Mouse (Mus musculus) forebrain, embryonic 14.5 days (tissue): ENCODE measurements at regions not wholly inside any gene's neighbourhood (a gene's known extent, or its start where the extent isn't known, plus 50 kb on each side); places are given as distances from the start of the nearest gene placed in this dataset.
A peak's percentile ranks its signal among the peaks of the same experiment; 100 is the strongest.

Source experiments
- ATAC-seq: fragments of 200-750 bp; cut with Nextera tagmentation; 2 replicates; pipeline ENCODE4 v1.8.0; 2017; ENCODE audit warnings: mild to moderate bottlenecking, moderate library complexity
- DNase-seq: peaks from one replicate; pipeline ENCODE4 v3.0.0-alpha.2; 2015; ENCODE audit warnings: low spot score
- H3K27ac ChIP-seq: fragments of 300-500 bp; sonication (generic); 2 replicates; pipeline ENCODE4 v1.5.1; 2014; ENCODE audit warnings: low read depth, mild to moderate bottlenecking, control low read depth, low read length, moderate library complexity
- H3K27me3 ChIP-seq: fragments of 300-500 bp; sonication (generic); replicated peaks from 2 replicates; pipeline ENCODE4 v1.6.1; 2014; ENCODE audit warnings: low read length, control low read depth, mixed read lengths; ENCODE audit not compliant: control insufficient read depth, insufficient read depth
- H3K36me3 ChIP-seq: fragments of 300-500 bp; sonication (generic); 2 replicates; pipeline ENCODE4 v1.6.1; 2014; ENCODE audit warnings: low read length, control low read depth; ENCODE audit not compliant: control insufficient read depth, insufficient read depth
- H3K4me1 ChIP-seq: fragments of 300-500 bp; sonication (generic); 2 replicates; pipeline ENCODE4 v1.6.1; 2014; ENCODE audit warnings: antibody characterized with exemption, low read length, control low read depth; ENCODE audit not compliant: control insufficient read depth, insufficient read depth
- H3K4me2 ChIP-seq: fragments of 300-500 bp; sonication (generic); 2 replicates; pipeline ENCODE4 v1.6.1; 2014; ENCODE audit warnings: mild to moderate bottlenecking, control low read depth, low read length
- H3K4me3 ChIP-seq: fragments of 300-500 bp; sonication (generic); 2 replicates; pipeline ENCODE4 v1.5.1; 2014; ENCODE audit warnings: low read depth, low read length, control low read depth
- H3K9ac ChIP-seq: fragments of 300-500 bp; sonication (generic); 2 replicates; pipeline ENCODE4 v1.6.1; 2014; ENCODE audit warnings: mild to moderate bottlenecking, low read length, control low read depth, moderate library complexity
- H3K9me3 ChIP-seq: fragments of 300-500 bp; sonication (generic); replicated peaks from 2 replicates; pipeline ENCODE4 v1.6.1; 2016; ENCODE audit warnings: low read length, control low read depth, mixed read lengths; ENCODE audit not compliant: control insufficient read depth
- WGBS: fragments of 180-500 bp; shearing (Covaris S2); extraction: QIAGEN DNeasy Blood & Tissue Kit; methylation state at CpG from one replicate; pipeline ENCODE4 v1.1.7; 2014; 5-methylcytosine and 5-hydroxymethylcytosine counted together

DNA sequence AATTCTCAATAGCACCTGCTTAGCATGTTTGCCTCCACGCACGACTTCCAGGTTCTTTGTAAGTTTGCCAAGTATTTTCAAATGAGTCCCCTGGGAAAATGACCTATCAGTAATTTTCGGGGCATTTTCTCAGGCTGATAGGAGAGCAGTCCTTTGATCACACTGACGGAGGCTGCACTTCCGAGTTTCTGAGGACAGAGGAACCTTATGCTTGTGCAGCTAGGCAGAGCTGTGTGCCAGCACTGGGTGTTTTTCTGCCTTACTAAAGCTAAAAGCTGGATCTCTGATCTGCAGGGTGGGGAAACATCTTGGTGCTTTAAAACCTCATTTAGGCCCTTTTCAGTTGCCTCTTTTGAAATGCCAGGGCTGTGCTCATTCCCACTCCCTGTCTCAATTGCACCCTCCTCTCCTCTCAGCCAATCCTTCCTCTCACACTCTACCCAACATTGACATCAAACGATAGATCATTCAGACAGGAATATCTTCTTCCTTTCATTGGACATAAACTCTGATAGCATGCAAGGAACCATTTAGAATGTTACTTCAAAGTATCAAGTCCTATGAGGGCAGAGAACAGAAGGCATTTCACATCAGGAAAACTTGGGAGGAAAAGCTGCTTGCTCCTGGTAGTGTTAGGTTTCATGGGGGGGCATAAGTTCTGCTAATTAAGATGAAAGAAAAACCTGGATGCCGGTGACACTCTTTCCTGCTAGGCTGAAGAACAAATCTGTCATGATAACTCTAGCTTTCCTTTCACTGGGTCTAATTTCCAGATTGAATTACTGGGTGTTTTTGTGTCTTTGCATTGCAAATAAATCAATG lies 95.3 kb downstream of the Lurap1l start:
- H3K27me3 ChIP-seq = no peaks in the 10 kb centered on the region
- no peak overlapping the region for H3K4me3 ChIP-seq
- peaks cover 6% of the 10 kb centered on the region; the same call in 1 of the 2 replicates for H3K4me1 ChIP-seq
- H3K27ac ChIP-seq = no peak overlapping the region
- DNase-seq (peak; percentile 46), ATAC-seq (peak; percentile 65; the same call in 1 of the 2 replicates)
- H3K9ac ChIP-seq = 0 out of 2 replicates have a peak overlapping the region, but pooled peaks have one; percentile 3
- H3K36me3 ChIP-seq = no peaks in the 10 kb centered on the region
- 30% methylated on average over 7 of the region's 7 CpGs for WGBS
- 0 out of 2 replicates have a peak overlapping the region, but pooled peaks have one; percentile 12 for H3K4me2 ChIP-seq
- H3K9me3 ChIP-seq = no peaks in the 10 kb centered on the region; the same call in 1 of the 2 replicates

- ATAC-seq (no peak), DNase-seq (no peak)
- Histone ChIP-seq H3K36me3 (no peaks in the 10 kb centered on the region), H3K27ac (no peak overlapping the region), H3K27me3 (no peaks in the 10 kb centered on the region), H3K9ac (no peak overlapping the region), H3K4me1 (peaks cover 6% of the 10 kb centered on the region; the same call in 1 of the 2 replicates), H3K4me3 (no peak overlapping the region), H3K4me2 (no peak overlapping the region), H3K9me3 (no peaks in the 10 kb centered on the region)
- 84% methylated on average over 1 of the region's 1 CpGs for WGBS
Measured at GRCm38 (mm10) chr4:81006546-81006945, 96.1 kb downstream of the Lurap1l start.

GRCm38 (mm10) chr4:81021850-81022249 lies 111.4 kb downstream of the Lurap1l start:
- Histone ChIP-seq H3K4me1 (no peaks in the 10 kb centered on the region), H3K27ac (no peak overlapping the region), H3K9me3 (no peaks in the 10 kb centered on the region), H3K9ac (no peak overlapping the region), H3K4me3 (no peak overlapping the region), H3K4me2 (no peak overlapping the region), H3K36me3 (no peaks in the 10 kb centered on the region), H3K27me3 (no peaks in the 10 kb centered on the region)
- DNase-seq (no peak), ATAC-seq (no peak)
- WGBS = 55% methylated on average over 2 of the region's 2 CpGs

- no peak overlapping the region for H3K9ac ChIP-seq
- 79% methylated on average over 14 of the region's 14 CpGs for WGBS
- H3K9me3 ChIP-seq = no peaks in the 10 kb centered on the region
Measured at GRCm38 (mm10) chr4:81023436-81023983, 113.1 kb downstream of the Lurap1l start.

DNA sequence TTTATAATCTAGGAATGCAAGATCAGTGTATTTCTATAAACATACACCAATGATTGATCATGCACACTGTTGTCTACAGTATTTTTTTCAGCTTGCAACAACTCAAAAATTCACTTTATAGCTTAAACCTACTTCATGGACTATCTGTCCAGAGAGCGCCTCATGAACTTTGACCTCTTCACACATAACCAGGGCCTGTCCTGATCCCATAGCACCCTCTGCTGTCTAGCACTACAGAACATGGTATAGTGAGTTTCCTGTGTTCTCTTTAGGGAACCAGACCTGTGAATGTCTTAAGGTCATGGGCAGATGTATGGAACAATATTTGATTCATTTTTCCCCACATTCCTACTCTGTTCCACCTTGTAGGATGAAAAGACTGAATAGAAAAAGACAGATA lies 117.1 kb downstream of the Lurap1l start:
- ATAC-seq = no peak
- Histone ChIP-seq H3K4me3 (no peak overlapping the region), H3K9ac (no peak overlapping the region), H3K27ac (no peak overlapping the region), H3K27me3 (no peaks in the 10 kb centered on the region), H3K36me3 (no peaks in the 10 kb centered on the region), H3K4me1 (no peaks in the 10 kb centered on the region), H3K4me2 (no peak overlapping the region), H3K9me3 (no peaks in the 10 kb centered on the region)
- no peak for DNase-seq
- 100% methylated on average over 1 of the region's 1 CpGs for WGBS

More at GRCm38 (mm10) chr4:81023436-81023983, 113.1 kb downstream of the Lurap1l start:
- no peak for ATAC-seq
- no peak for DNase-seq
- Histone ChIP-seq H3K27me3 (no peaks in the 10 kb centered on the region), H3K36me3 (no peaks in the 10 kb centered on the region), H3K4me2 (no peak overlapping the region), H3K4me1 (no peaks in the 10 kb centered on the region), H3K4me3 (no peak overlapping the region), H3K27ac (no peak overlapping the region)

- DNase-seq = no peak
- Histone ChIP-seq H3K9me3 (no peaks in the 10 kb centered on the region), H3K27ac (no peak overlapping the region), H3K4me1 (no peaks in the 10 kb centered on the region), H3K4me3 (no peak overlapping the region), H3K4me2 (no peak overlapping the region), H3K9ac (no peak overlapping the region), H3K27me3 (no peaks in the 10 kb centered on the region), H3K36me3 (no peaks in the 10 kb centered on the region)
- WGBS = 90% methylated on average over 3 of the region's 3 CpGs
- no peak for ATAC-seq
Measured at GRCm38 (mm10) chr4:81030671-81031070, 120.2 kb downstream of the Lurap1l start.

- H3K27ac ChIP-seq = no peak overlapping the region
- DNase-seq (no peak), ATAC-seq (no peak)
- H3K27me3 ChIP-seq = no peaks in the 10 kb centered on the region
- no peak overlapping the region for H3K9ac ChIP-seq
- H3K9me3 ChIP-seq = no peaks in the 10 kb centered on the region
- no peak overlapping the region for H3K4me3 ChIP-seq
- H3K4me2 ChIP-seq = no peak overlapping the region
- no peaks in the 10 kb centered on the region for H3K36me3 ChIP-seq
- no peaks in the 10 kb centered on the region for H3K4me1 ChIP-seq
Measured at GRCm38 (mm10) chr4:81037336-81037902, 127.0 kb downstream of the Lurap1l start.

DNA sequence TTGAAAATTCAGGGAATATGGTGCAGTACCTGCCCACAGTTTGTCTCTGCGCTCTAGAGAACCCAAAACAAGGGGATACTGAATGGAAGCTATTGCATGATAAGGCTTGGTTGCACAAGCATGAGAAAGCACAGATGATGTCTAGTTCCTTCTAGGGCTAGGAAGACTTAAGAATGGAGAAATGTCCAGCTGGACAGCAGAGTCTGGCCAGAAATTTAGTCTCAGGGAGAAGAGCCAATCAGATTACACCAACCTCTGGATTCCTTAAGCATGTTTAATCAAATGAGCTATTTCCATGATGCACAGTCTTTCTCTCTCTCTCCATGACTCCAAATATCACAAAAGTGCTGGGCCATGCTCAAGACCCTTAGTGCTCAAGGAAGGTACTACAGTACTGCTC lies 147.8 kb downstream of the Lurap1l start:
- no peaks in the 10 kb centered on the region for H3K27me3 ChIP-seq
- WGBS = 96% methylated on average over 1 of the region's 1 CpGs
- ATAC-seq (peak; percentile 26; the same call in 1 of the 2 replicates), DNase-seq (no peak)
- H3K4me1 ChIP-seq = no peaks in the 10 kb centered on the region
- H3K27ac ChIP-seq = no peak overlapping the region
- H3K4me2 ChIP-seq = no peak overlapping the region
- H3K9ac ChIP-seq = no peak overlapping the region
- no peak overlapping the region for H3K4me3 ChIP-seq
- H3K36me3 ChIP-seq = no peaks in the 10 kb centered on the region
- no peaks in the 10 kb centered on the region for H3K9me3 ChIP-seq

DNA sequence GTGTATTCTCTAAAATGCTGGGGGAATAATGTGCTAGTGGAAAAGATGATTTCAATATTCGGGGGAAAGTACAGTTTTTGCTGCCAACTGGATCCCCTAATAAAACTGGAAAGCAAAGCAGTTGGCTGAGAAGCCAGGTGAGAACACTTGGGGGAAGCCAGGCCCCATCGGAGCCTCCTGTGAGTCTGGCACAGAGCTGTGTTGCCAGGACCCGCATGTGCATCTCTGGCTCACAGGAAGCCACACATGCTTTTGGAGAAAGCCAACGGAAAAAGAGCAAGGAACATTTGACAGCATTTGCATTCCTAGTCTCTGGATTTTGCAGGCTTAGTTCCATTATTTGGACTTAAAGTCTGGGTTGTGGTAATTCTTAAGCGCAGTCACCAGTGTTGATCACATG lies 148.4 kb downstream of the Lurap1l start:
- Histone ChIP-seq H3K9ac (no peak overlapping the region), H3K27me3 (no peaks in the 10 kb centered on the region), H3K9me3 (no peaks in the 10 kb centered on the region), H3K4me2 (no peak overlapping the region), H3K27ac (no peak overlapping the region), H3K36me3 (no peaks in the 10 kb centered on the region), H3K4me1 (no peaks in the 10 kb centered on the region), H3K4me3 (no peak overlapping the region)
- 85% methylated on average over 5 of the region's 5 CpGs for WGBS
- DNase-seq (peak; percentile 75), ATAC-seq (peak; percentile 76; the same call in 1 of the 2 replicates)
